Mouse (Mus musculus): Measurements from ENCODE around the gene Dnah12.
A peak's percentile ranks its signal among the peaks of the same experiment; 100 is the strongest.
"Not testable (repeated sequence)": the region's sequence is repeated elsewhere in the genome, so short reads cannot be mapped to it uniquely, and the experiment has no call there.

The Dnah12 gene

GRCm38 (mm10) chr14:26692974-26693373, at the start of gene Dnah12:
Gene Dnah12 (plus strand): TSS chr14:26693274.
- DNase-seq (ENCODE audit: extremely low read depth, low read depth, low spot score): no peak

GRCm38 (mm10) chr14:26645989-26646650, 47.0 kb upstream of the Dnah12 start:
- no peak for DNase-seq (ENCODE audit: extremely low read depth, low read depth, low spot score)

GRCm38 (mm10) chr14:26647811-26648210, 45.3 kb upstream of the Dnah12 start:
- no peak for DNase-seq (ENCODE audit: extremely low read depth, low read depth, low spot score)

GRCm38 (mm10) chr14:26651901-26652300, 41.2 kb upstream of the Dnah12 start:
- no peak for DNase-seq (ENCODE audit: extremely low read depth, low read depth, low spot score)

- DNase-seq (ENCODE audit: extremely low read depth, low read depth, low spot score): no peak
Measured at GRCm38 (mm10) chr14:26658178-26658577, 34.9 kb upstream of the Dnah12 start.

GRCm38 (mm10) chr14:26660233-26660632, 32.8 kb upstream of the Dnah12 start:
- DNase-seq (ENCODE audit: extremely low read depth, low read depth, low spot score): no peak

- DNase-seq (ENCODE audit: extremely low read depth, low read depth, low spot score): no peak
Measured at GRCm38 (mm10) chr14:26662016-26662415, 31.1 kb upstream of the Dnah12 start.

GRCm38 (mm10) chr14:26662488-26662887, 30.6 kb upstream of the Dnah12 start:
- no peak for DNase-seq (ENCODE audit: extremely low read depth, low read depth, low spot score)

GRCm38 (mm10) chr14:26663851-26664250, 29.2 kb upstream of the Dnah12 start:
- DNase-seq (ENCODE audit: extremely low read depth, low read depth, low spot score): no peak

- no peak for DNase-seq (ENCODE audit: extremely low read depth, low read depth, low spot score)
Measured at GRCm38 (mm10) chr14:26667991-26668370, 25.1 kb upstream of the Dnah12 start.

GRCm38 (mm10) chr14:26668371-26669291, 24.4 kb upstream of the Dnah12 start:
- DNase-seq (ENCODE audit: extremely low read depth, low read depth, low spot score): no peak

- DNase-seq (ENCODE audit: extremely low read depth, low read depth, low spot score): peak; percentile 75
Measured at GRCm38 (mm10) chr14:26669292-26670073, 23.6 kb upstream of the Dnah12 start, which contains the start of gene Pde12. Gene Pde12 (minus strand): TSS chr14:26669883.

- no peak for DNase-seq (ENCODE audit: extremely low read depth, low read depth, low spot score)
Measured at GRCm38 (mm10) chr14:26670964-26671363, 22.1 kb upstream of the Dnah12 start.

- not testable (repeated sequence) for DNase-seq (ENCODE audit: extremely low read depth, low read depth, low spot score)
Measured at GRCm38 (mm10) chr14:26671870-26672615, 21.0 kb upstream of the Dnah12 start.

GRCm38 (mm10) chr14:26674476-26675169, 18.5 kb upstream of the Dnah12 start:
- DNase-seq (ENCODE audit: extremely low read depth, low read depth, low spot score): not testable (repeated sequence)

- DNase-seq (ENCODE audit: extremely low read depth, low read depth, low spot score): no peak
Measured at GRCm38 (mm10) chr14:26675371-26675770, 17.7 kb upstream of the Dnah12 start.

- no peak for DNase-seq (ENCODE audit: extremely low read depth, low read depth, low spot score)
Measured at GRCm38 (mm10) chr14:26675791-26676190, 17.3 kb upstream of the Dnah12 start.

GRCm38 (mm10) chr14:26690727-26691126, 2.3 kb upstream of the Dnah12 start:
- DNase-seq (ENCODE audit: extremely low read depth, low read depth, low spot score): no peak

GRCm38 (mm10) chr14:26691363-26691762, 1.7 kb upstream of the Dnah12 start:
- no peak for DNase-seq (ENCODE audit: extremely low read depth, low read depth, low spot score)

- DNase-seq (ENCODE audit: extremely low read depth, low read depth, low spot score): no peak
Measured at GRCm38 (mm10) chr14:26697912-26698311, 4.8 kb downstream of the Dnah12 start.
